Mouse (Mus musculus): ENCODE results near the gene Sh3bgrl2.

DNA sequence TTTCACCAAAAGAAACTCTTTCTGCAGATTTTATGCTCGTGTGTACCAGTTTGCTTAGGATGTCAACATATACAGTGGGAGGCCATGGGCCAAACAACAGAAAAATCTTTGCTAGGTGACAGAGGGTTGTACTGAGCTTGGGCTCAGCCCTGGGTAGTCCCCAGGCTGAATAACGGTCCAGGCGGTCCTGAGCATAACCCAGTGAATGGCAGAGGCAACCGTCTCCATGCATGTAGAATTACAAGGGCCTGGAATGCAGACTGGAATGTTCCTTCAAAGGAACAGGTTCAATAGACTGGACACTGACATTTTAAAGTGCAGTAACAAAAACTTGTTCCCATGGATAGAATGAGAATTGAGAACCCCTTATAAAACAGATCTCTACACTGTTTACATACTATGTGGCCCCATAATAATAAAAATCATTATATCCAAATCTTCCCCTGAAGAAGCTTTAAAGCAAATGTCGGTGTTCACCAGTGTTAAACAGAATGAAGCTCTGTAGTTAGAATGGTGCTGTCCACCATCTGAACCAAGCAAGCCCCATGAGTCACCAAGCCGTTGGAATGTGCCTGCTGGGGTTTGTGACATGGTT, 54.1 kb downstream of the Sh3bgrl2 start:
- TF ChIP-seq TAL1 (IDR thresholded peaks at IDR 0.05; ENCODE audit: low read length) (no peak), GATA1 (IDR thresholded peaks at IDR 0.05; ENCODE audit: low read length) (no peak)
